Mouse (Mus musculus) embryo, embryonic 11.5 days (tissue): ENCODE data around the gene Spock1.

Experiments
- DNase-seq: peaks from one replicate; pipeline ENCODE4 v3.0.0-alpha.2; 2012; ENCODE audit warnings: low read depth, low spot score

The Spock1 gene

GRCm38 (mm10) chr13:57806816-57807215 lies 101.3 kb downstream of the Spock1 start:
- DNase-seq, result no peak

DNA sequence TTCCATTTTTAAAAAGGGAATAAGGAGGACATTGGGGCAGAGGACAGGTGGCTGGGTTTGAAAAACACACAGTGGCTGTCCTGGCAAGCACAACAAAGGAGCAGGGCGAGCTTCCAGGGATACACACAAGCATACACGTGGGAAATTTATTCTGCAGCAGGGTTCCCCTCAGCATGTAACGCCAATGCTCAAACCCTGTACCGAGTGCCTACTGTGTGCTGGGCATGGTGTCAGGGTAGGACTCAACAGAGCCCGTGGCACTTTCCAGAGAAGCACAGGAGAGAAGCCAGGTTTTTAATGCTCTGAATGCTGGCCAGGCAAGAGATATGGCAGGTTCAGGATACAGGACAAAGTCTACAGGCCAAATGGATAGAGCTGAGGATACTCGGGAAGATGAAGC lies 101.8 kb downstream of the Spock1 start:
- no peak for DNase-seq

- DNase-seq, result no peak
Measured at GRCm38 (mm10) chr13:57798633-57799032, 109.5 kb downstream of the Spock1 start.

DNA sequence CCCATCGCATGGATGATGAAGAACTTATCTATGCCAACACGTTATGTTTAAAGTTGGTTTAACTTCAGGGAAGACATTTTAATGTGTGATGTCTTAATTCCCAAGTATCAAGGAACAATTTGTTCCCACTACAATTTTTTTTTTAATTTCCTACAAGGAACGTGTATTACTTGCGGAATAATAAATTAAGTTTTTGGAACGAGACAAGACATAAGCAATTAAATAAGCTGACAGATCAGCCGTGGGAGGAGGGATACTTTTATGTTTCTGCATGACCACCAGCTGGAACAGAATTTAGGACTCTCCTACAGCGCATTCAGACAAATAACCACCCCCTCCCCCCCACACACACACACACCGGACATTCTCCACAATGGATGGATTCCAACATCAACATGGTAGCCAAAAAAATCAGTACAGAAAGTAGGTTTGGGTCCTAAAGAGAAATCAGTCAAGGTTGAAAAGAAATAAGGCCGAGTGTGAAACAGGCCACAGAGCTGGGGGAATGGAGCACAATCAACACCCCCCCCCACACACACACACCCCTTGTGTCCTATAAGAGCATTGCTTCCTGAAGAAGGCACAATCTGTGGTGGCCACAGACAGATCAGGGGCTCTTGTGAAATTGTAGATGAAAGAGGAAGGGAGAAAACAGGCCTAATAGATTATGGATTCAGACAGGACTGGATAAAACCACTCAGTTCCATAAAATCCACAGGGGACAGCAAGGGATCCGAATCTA lies 111.0 kb downstream of the Spock1 start:
- DNase-seq, result no peak

DNA sequence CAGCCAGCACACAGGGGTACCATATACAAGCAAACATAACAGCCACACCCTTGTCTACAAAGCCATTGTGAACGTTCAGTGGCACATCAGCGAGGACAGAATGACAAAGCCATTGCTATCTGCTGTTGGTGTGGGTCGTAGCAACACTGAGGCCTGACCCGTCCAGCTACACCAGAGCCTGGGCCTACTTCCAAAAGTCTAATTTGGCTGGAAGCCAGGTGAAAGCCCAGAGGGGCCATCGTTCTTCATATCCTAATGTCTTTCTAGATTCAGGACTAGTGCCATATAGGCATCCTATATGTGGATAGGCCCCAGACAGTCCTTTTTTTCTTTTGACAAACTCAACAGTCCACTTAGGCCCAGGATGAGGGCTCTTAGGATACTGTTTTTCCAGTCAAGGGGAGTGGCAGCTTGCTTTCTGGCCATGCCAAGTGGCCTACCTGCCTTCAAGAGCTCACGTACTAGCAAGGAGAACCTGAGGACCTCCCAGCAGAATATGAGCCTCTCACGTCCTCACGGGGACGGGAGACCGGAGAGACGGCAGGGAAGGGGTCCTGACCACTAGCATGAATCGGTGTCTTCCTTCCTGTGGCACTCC lies 114.4 kb downstream of the Spock1 start:
- DNase-seq, result no peak

GRCm38 (mm10) chr13:57789796-57790195 lies 118.3 kb downstream of the Spock1 start:
- no peak for DNase-seq

GRCm38 (mm10) chr13:57788299-57788698 lies 119.8 kb downstream of the Spock1 start:
- DNase-seq, result no peak

DNA sequence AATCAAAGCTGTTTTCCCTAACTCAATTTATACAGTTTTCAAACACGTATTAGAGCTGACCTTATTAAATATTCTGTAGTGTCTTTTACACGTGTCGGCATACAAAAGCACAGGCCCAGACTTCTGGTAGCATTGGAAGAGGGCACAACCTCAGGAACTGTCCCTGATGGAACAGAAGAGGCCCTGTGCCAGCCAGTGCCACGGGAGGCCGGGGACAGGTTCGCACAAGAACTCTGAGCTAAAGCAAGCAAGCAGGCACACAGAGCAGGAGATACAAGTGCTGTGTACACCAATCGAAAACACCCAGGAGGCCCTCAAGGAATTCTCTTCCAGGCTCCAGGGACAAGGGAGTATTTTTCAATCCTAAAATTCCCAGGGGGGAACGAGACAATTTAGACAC lies 121.9 kb downstream of the Spock1 start:
- no peak for DNase-seq

- DNase-seq, result no peak
Measured at GRCm38 (mm10) chr13:57782975-57783374, 125.2 kb downstream of the Spock1 start.

GRCm38 (mm10) chr13:57782107-57782561 lies 126.0 kb downstream of the Spock1 start:
- DNase-seq, result no peak

DNA sequence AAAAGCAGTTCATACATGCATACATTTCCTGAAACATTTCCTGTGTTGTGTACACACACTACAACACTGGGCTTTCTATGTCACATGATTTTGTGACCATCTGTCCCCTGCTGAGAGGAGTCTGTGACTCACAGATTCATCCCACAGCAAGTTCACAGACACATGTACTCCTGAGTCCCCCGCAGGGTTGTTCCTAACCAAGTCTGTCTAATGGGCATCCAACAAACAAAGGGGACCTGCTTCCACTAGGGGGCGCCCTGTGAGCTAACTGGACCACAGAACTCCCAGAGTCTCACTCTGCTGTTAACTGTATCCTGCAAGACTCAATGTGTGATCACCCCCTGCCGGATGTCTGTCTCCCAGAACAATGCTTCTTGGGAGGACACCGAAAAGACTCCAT lies 129.0 kb downstream of the Spock1 start:
- DNase-seq, result no peak

DNA sequence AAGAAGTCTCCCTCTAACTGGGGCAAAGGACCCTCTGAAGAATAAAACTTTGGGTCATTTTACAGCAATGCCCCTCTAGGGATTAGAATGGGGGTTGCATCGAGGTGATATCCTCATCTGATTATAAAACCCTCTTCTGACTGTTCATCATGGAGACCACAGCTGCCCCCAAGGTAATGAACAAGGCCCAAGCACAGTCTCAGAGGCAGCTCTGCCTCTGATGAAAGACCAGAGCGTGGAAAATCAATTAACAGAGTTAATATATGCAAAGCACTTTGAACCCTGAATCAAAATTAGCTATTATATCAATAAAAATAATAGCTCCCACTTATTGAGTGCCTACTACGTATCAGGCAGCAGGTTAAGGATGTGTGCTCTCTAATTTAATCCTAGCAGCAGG lies 129.6 kb downstream of the Spock1 start:
- DNase-seq, result no peak

DNA sequence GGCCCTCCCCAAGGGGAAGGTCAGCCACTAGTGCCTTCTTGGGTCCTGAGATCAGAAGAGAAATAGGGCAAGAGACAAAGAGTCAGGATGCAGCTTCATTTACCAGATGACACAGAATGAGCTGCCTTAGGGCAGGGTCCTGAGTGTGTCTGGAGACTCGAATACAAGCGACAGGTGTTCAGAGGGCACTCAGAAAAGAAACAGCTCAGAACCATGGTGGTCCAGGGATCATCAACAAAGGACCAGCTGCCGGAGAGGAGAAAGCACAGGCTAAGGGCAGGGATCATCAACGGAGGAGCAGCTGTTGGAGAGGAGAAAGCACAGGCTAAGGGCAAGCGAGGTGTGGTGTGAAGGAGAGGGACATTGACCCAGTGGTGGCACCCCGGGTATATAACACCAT lies 136.1 kb downstream of the Spock1 start:
- DNase-seq, result no peak

GRCm38 (mm10) chr13:57766721-57767120 lies 141.4 kb downstream of the Spock1 start:
- no peak for DNase-seq

- DNase-seq, result no peak
Measured at GRCm38 (mm10) chr13:57761122-57761521, 147.0 kb downstream of the Spock1 start.

GRCm38 (mm10) chr13:57760618-57761017 lies 147.5 kb downstream of the Spock1 start:
- DNase-seq, result no peak

GRCm38 (mm10) chr13:57756316-57756715 lies 151.8 kb downstream of the Spock1 start:
- no peak for DNase-seq

- no peak for DNase-seq
Measured at GRCm38 (mm10) chr13:57750831-57751230, 157.3 kb downstream of the Spock1 start.

GRCm38 (mm10) chr13:57744667-57745066 lies 163.5 kb downstream of the Spock1 start:
- no peak for DNase-seq

DNA sequence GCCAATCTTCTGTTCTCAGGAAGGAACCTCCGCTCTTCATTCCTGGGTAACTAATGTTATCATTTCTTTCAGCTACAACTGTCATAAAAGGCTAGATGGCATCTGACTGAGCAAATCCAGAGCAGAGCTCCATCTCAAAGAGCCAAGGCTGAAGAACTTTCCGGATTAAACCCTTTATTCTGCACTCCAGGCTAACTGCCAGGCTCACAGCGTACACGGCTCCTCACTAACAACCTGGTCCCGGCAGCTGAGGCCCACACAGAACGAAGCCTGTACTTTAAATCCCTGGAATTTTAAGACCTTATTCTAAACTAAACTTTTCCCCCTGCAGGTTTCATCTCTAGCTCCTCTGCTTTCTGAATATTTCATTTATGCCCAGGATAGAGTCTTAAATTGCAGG lies 166.9 kb downstream of the Spock1 start:
- no peak for DNase-seq

- DNase-seq, result no peak
Measured at GRCm38 (mm10) chr13:57740473-57740872, 167.7 kb downstream of the Spock1 start.

DNA sequence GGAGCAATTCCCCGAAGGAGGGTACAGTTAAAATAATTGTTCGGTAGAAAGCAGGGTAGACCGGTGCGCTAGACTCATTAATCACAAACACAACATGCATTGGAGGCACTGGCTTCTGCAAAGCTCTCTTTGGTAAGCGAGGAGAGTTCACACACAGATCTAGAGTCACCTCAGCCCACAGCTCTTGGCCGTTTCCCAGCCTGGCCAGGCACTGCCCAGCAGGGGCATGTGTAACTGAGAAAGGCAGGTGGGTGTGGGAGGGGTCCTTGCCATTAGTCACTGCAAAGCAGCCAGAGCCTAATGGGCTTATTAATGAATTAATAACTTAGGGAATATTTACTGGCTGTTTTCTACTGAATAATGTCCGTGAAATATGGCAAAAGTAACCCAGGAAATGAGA lies 172.1 kb downstream of the Spock1 start:
- no peak for DNase-seq

- no peak for DNase-seq
Measured at GRCm38 (mm10) chr13:57734549-57734948, 173.6 kb downstream of the Spock1 start.
